Mouse (Mus musculus) C2C12 (cell line): ENCODE measurements around the gene Gsto2.

Source experiments
- CEBPB ChIP-seq: IDR thresholded peaks from one replicate; pipeline ENCODE4 v1.6.1; 2011; ENCODE audit warnings: low read depth, mild to moderate bottlenecking, control low read depth, moderate library complexity
- CTCF ChIP-seq: IDR thresholded peaks from one replicate; pipeline ENCODE4 v1.5.1; 2011; ENCODE audit not compliant: control insufficient read depth, insufficient read depth, insufficient read length

- TF ChIP-seq CEBPB, result no peak
- TF ChIP-seq CTCF, result no peak
These were observed 4.2 kb downstream of the Gsto2 start for GRCm38 (mm10) chr19:47869516-47869915.
